14 mouse cellular contexts compared by ENCODE assay signal in genomic region chr10:82756466-82756865, GRCm38 (mm10).
"Had no signal": no experiment of that assay in that cellular context is flagged by ENCODE, and none has a peak within 500 bp of the region (broad histone marks: within the 10 kb centered on the region; RNA-seq: fewer than 3 reads in every experiment).

No protein-coding gene starts in this region.

- H3K4me3 ChIP-seq: neural tube, embryonic 15.5 days; stomach, embryonic 15.5 days had no signal

- H3K9me3 ChIP-seq: neural tube, embryonic 15.5 days; stomach, embryonic 15.5 days had no signal

- DNase-seq: retina, postnatal 1 day; right cerebral cortex, adult 18-20 months; right cerebral cortex, postnatal 14 days; right cerebral cortex, postnatal 25 days; right cerebral cortex, postnatal 4 days; spleen, adult 18-20 months; thymus, adult 18-20 months; thymus, adult 2 months; thymus, postnatal 14 days; thymus, postnatal 25 days; thymus, postnatal 36 days; thymus, postnatal 4 days had no signal

- H3K27me3 ChIP-seq: neural tube, embryonic 15.5 days; stomach, embryonic 15.5 days had no signal
